Mouse (Mus musculus): Measurements from ENCODE around the gene Trappc2l.

The Trappc2l gene

GRCm38 (mm10) chr8:122580926-122581325 is 30.5 kb upstream of the Trappc2l start:
- no peak for DNase-seq (ENCODE audit: low spot score)

- no peak for DNase-seq (ENCODE audit: low spot score)
These were observed 26.5 kb upstream of the Trappc2l start for GRCm38 (mm10) chr8:122584981-122585380.

DNA sequence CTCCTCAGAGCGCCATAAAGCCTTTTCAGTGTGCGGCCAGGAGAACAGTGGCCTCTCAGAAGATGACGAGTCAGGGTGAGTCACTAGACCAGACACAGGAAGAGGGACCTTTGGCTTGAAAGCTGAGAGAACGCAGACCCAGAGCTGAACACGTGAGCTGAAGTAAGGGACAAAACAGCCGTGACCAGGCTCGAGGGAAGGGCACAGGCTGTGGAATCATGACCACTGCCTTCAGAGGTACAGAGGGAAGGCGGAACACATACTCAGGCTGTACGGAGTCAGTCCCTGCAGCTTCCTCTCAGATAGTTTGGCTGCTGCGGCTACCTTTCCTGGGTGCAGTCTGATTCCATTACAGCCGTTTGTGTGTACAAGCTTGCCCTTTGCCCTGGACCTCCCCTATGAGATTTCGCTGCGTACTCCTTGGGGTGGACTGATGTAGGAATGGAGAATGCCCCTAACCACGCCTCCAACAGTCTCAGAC is 26.0 kb upstream of the Trappc2l start:
- DNase-seq (ENCODE audit: low spot score): no peak

GRCm38 (mm10) chr8:122586171-122586570 is 25.3 kb upstream of the Trappc2l start:
- no peak for DNase-seq (ENCODE audit: low spot score)

GRCm38 (mm10) chr8:122586749-122587148 is 24.7 kb upstream of the Trappc2l start:
- no peak for DNase-seq (ENCODE audit: low spot score)

DNA sequence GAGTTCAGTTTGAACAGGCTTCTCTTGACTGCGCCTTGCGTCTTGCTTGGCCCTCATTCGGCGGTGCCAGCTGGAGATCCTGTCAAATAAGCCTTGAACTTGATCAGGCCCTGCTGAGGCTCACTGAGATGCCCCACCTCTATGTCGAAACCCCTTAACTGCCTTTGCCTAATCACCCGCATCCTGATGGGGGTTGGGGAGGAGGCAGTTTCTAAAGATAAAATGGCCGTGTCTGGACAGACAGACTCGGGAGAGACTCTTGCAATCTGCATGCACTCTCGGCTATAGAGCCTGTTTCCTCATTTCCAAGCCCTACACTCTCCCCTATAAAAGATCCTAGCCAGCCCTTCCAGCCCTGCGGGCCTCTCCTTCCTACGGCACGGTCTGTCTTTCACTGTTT is 18.2 kb upstream of the Trappc2l start:
- DNase-seq (ENCODE audit: low spot score): no peak

- no peak for DNase-seq (ENCODE audit: low spot score)
These were observed 17.5 kb upstream of the Trappc2l start for GRCm38 (mm10) chr8:122593783-122594507.

GRCm38 (mm10) chr8:122596031-122596430 is 15.4 kb upstream of the Trappc2l start:
- DNase-seq (ENCODE audit: low spot score): no peak

DNA sequence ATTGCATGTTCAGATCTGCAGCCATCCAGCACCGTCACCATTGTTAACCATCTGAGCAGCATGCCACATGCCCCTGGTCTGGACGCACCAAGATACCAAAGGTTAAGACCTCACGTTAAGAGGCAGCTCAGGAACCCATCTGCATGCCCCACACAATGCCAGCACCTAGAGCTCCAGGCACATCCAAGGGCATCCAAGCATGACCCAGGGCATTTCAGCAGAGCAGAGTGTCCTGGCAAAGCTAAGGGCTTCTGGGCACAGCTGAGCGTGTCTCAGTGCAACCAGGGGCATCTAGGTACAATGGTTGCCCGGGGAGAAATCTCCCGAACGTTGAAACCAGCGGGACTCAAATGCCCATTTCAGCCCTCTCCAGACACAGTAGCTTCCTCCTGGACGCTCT is 10.8 kb upstream of the Trappc2l start:
- no peak for DNase-seq (ENCODE audit: low spot score)

GRCm38 (mm10) chr8:122604640-122605039 is 6.8 kb upstream of the Trappc2l start:
- DNase-seq (ENCODE audit: low spot score): no peak

DNA sequence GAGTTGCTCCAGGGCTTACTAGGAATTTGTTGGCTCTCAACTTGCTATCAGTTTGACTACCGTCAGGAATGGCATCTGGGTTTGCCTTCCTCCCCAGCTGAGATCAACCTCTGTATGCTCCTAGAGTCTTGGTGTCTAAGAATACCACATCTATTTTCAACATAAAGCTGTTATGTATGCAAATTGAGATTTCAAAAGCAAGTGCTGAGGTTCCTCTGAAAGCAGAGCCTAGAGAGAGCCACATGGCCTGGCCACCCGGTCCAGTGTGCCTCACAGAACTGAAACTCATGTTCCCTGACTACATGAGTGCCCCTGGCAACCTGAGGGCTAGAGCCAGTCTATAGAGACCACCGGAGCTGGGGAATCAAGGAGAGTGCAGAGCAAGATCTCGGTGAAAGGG is 6.1 kb upstream of the Trappc2l start:
- no peak for DNase-seq (ENCODE audit: low spot score)

GRCm38 (mm10) chr8:122606810-122607209 is 4.6 kb upstream of the Trappc2l start:
- no peak for DNase-seq (ENCODE audit: low spot score)

- no peak for DNase-seq (ENCODE audit: low spot score)
These were observed 1.2 kb upstream of the Trappc2l start for GRCm38 (mm10) chr8:122610209-122610608.

GRCm38 (mm10) chr8:122610612-122611277 is 695 bp upstream of the Trappc2l start:
- DNase-seq (ENCODE audit: low spot score): no peak

DNA sequence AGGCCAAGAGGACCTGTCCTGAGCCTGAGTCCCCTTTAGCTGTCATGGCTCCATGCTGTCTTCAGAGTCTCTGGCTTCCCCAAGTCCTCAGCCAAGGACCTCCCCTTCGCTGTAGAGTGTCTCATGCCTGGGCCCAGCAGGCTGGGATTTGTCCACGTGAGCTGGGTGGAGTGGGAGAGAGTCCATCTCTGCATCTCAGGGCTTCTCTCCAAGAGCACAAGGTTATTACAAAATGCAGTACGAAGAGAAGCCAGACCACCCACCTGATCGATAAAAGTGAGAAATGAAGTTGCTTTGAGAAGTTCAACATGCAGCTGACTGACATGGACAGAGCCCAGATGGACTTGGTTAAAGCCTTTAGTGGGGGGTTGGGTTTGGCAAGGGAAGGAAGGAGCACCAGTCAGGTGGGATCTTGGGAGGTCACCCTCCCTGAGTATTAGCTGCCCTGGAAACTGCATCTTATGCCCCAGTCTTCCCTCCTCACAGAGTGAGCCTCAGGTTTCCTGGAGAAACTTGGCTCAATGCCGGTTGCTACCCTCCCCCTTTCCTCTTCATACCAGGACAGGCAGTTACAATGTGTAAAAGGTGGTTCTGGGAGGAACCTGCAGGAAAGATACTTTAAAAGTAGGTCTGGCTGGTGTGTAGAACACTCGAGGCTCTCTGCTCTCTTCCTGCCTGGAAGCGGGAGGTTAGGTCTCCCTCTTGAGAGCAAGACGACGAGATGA is 4.9 kb downstream of the Trappc2l start:
- DNase-seq (ENCODE audit: low spot score): no peak

- DNase-seq (ENCODE audit: low spot score): peak; percentile 43
These were observed 6.6 kb downstream of the Trappc2l start for GRCm38 (mm10) chr8:122617947-122618546.

- DNase-seq (ENCODE audit: low spot score): no peak
These were observed 7.4 kb downstream of the Trappc2l start for GRCm38 (mm10) chr8:122618660-122619378.

- DNase-seq (ENCODE audit: low spot score): no peak
These were observed 9.0 kb downstream of the Trappc2l start for GRCm38 (mm10) chr8:122620446-122620845.

DNA sequence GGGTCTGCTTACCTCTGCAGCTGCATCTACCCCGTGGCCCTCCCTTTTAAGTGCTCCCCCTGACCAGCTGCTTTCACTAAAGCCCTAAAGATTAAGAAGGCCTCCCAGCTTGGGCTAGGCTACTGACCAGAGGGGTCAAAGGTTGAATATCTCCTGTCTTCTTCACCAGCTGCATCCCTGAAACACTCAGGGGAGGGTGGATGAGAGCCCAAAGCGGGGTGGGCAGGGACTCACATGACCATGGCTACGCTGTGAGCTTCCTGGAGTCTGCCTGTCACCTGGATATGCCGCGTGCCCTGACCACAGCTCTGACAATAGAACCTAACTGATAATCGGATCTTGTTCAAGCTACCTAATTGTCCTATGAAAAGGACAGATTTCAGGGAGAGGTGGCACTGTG is 11.3 kb downstream of the Trappc2l start, which contains the start of gene Pabpn1l:
TSS of gene Pabpn1l (minus strand) at position 13 of the 400 bp plus-strand sequence.
- no peak for DNase-seq (ENCODE audit: low spot score)

DNA sequence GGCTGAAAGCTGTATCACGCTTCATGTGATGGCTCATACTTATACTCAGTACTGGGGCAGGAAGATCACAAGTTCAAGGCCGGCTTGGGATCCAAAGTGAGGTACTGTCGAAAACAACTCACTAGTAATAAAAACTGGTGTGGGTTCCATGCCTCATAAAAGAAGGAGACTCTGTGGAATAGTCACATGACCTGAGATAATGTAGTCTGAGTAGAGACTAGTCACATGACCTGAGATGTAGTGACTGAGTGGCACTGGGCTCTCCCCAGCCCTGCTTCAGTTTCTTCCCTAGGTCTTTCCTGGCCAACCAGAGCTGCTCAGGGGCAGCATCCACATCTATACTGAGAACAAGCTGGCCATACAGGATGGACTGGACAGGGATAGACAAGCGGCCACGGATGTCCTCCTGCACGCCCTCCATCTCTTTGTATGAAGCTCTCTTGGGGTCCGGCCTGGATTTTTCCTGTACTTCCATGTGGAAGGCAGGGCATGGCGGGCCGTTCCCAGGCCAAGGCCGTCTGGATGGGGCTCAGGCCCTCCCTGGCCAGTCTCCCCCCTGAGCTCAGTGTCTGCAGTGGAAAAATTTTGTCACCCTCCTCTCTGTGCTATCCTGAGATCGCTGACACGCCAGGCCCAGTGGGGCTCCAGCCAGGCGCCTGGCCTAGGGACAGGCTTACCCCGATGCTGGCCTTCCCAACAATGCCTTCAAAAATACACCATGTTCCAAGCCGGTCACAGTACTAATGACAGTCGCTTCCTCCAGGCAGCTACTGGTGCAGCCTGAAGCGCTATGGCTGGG is 12.6 kb downstream of the Trappc2l start:
- no peak for DNase-seq (ENCODE audit: low spot score)

GRCm38 (mm10) chr8:122624653-122625052 is 13.2 kb downstream of the Trappc2l start:
- DNase-seq (ENCODE audit: low spot score): no peak
